Mouse (Mus musculus) spleen, adult 12 weeks (tissue): ENCODE measurements around the gene Exosc10.
A peak's percentile ranks its signal among the peaks of the same experiment; 100 is the strongest.

Source experiments
- DNase-seq: peaks from one replicate; pipeline ENCODE4 v3.0.0; 2022; ENCODE audit warnings: low spot score

Gene Exosc10

GRCm38 (mm10) chr4:148570693-148571295 lies 12.6 kb downstream of the Exosc10 start:
- no peak for DNase-seq

- no peak for DNase-seq
Measured at GRCm38 (mm10) chr4:148573222-148573621, 15.0 kb downstream of the Exosc10 start.

- no peak for DNase-seq
Measured at GRCm38 (mm10) chr4:148580765-148581164, 22.5 kb downstream of the Exosc10 start.

GRCm38 (mm10) chr4:148581422-148581821 lies 23.2 kb downstream of the Exosc10 start:
- DNase-seq: no peak

- no peak for DNase-seq
Measured at GRCm38 (mm10) chr4:148583257-148583656, 25.0 kb downstream of the Exosc10 start.

- no peak for DNase-seq
Measured at GRCm38 (mm10) chr4:148586648-148587047, 28.4 kb downstream of the Exosc10 start.

GRCm38 (mm10) chr4:148588793-148589192 lies 30.6 kb downstream of the Exosc10 start:
- DNase-seq: no peak

GRCm38 (mm10) chr4:148589565-148589964 lies 31.3 kb downstream of the Exosc10 start:
- no peak for DNase-seq

- DNase-seq: no peak
Measured at GRCm38 (mm10) chr4:148590421-148591170, 32.4 kb downstream of the Exosc10 start.

- peak; percentile 90 for DNase-seq
Measured at GRCm38 (mm10) chr4:148591171-148591630, 33.0 kb downstream of the Exosc10 start, which contains the start of gene Srm. Gene Srm, plus strand, starts transcription at chr4:148591503.

GRCm38 (mm10) chr4:148591637-148592380 lies 33.6 kb downstream of the Exosc10 start:
- DNase-seq: no peak

- no peak for DNase-seq
Measured at GRCm38 (mm10) chr4:148593996-148594395, 35.8 kb downstream of the Exosc10 start.

- no peak for DNase-seq
Measured at GRCm38 (mm10) chr4:148595916-148596315, 37.7 kb downstream of the Exosc10 start.

GRCm38 (mm10) chr4:148596731-148597130 lies 38.5 kb downstream of the Exosc10 start:
- no peak for DNase-seq

- DNase-seq: no peak
Measured at GRCm38 (mm10) chr4:148598826-148599225, 40.6 kb downstream of the Exosc10 start.

GRCm38 (mm10) chr4:148600316-148600715 lies 42.1 kb downstream of the Exosc10 start:
- no peak for DNase-seq

- DNase-seq: no peak
Measured at GRCm38 (mm10) chr4:148601871-148602270, 43.6 kb downstream of the Exosc10 start.

GRCm38 (mm10) chr4:148602357-148603120 lies 44.3 kb downstream of the Exosc10 start, which contains the start of gene Masp2:
Gene Masp2, plus strand, starts transcription at chr4:148602554.
- DNase-seq: no peak

GRCm38 (mm10) chr4:148603376-148604139 lies 45.3 kb downstream of the Exosc10 start:
- no peak for DNase-seq

GRCm38 (mm10) chr4:148604141-148604540 lies 45.9 kb downstream of the Exosc10 start:
- no peak for DNase-seq

GRCm38 (mm10) chr4:148604541-148605165 lies 46.4 kb downstream of the Exosc10 start:
- peak; percentile 38 for DNase-seq
